Mouse (Mus musculus): ENCODE measurements around the gene Fam178b.

The Fam178b gene

DNA sequence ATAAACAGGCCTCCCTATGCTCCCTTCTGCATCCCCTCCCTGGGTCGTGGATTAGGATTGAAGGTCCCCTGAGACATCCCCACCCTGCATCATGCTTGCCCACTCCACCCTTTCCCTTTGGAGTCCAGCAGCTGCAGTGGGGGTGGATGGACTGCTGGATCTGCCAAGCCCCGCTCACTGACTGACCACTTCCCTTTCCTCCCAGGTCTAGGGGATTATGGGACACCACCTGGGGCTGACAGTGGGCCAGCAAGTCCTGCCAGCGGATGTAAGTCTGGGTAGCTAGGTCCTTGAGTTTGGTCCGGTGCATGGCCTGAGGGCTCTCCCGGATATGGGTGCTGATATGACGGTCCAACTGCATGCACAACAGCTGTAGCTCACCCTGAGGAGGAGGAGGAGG lies 118.9 kb downstream of the Fam178b start:
- DNase-seq (ENCODE audit: low spot score), result no peak

DNA sequence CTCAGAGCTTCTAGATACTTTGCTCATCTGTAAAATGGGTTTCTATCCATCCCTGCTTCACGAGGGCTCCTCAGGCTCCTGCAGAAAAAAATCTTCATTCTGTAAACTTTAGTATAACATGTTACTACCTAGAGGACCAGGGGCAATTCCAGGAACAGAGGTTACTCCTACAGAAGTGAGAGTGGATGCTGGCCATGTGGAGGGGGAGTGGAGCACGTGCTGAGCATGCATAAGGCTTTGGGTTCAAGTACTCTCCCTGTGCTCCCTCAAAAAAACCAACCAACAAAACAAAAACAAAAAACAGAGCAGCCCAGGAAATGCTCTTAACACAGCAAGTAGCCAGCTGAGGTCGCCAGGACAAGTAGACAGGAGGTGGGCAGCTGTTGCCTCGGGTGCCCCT lies 119.4 kb downstream of the Fam178b start:
- no peak for DNase-seq (ENCODE audit: low spot score)

DNA sequence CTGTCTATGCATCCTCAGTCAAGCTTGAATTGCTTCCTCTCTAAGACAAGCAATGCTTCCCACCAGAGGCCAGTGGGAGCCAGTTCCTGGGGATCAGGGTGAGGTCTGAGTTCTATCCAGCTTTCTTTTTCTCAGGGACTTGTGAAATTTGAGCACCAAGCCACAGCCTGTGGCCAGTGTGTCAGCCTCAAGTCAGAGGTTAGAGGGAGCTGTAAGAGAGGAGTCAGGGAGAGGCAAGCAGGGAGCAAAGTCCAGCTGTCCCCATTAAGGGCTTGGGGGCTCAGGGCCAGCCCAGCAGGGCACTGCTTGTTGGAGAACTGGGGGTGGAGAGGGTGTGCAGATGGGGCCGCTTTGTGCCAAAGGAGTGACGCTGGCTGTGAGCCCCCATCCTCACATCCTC lies 119.8 kb downstream of the Fam178b start:
- DNase-seq (ENCODE audit: low spot score), result no peak

DNA sequence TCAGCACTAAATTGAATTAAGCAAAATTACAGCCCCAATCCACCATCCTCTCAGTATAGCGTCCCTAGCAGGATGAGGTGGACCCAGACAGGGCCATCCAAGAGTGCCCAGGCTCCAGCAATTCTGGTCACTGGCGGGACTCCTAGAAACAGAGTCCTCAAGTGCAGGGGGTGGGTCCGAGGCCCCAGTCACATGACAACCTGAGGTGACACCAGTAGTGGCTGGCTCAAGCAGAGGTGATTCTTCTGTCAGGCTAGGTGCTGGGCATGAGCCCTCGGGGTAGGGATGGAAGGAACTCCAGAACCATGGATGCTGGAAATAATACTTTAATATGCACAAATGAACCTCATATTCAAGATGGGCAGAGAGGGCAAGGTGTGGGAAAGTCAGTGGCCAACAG lies 120.6 kb downstream of the Fam178b start:
- DNase-seq (ENCODE audit: low spot score), result no peak

DNA sequence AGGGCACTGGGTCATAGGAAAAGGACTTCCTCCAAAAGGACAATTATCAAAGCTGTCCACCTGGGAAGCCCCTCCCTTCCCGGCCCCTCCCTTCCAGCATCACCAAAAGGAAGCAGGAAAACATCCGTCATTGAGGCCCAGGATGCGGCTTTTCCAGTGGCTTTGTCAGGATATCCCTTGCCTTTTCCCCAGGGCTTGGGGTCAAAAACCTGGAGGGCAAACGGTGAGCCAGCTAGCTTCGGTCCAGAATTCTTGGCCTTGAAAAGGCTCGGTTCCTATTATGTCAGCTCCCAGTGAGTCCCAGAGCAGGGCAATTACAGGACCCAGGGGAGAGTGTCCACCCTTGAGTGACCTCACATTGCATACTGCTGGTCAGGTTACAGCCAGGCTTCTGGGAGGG lies 122.1 kb downstream of the Fam178b start:
- no peak for DNase-seq (ENCODE audit: low spot score)

DNA sequence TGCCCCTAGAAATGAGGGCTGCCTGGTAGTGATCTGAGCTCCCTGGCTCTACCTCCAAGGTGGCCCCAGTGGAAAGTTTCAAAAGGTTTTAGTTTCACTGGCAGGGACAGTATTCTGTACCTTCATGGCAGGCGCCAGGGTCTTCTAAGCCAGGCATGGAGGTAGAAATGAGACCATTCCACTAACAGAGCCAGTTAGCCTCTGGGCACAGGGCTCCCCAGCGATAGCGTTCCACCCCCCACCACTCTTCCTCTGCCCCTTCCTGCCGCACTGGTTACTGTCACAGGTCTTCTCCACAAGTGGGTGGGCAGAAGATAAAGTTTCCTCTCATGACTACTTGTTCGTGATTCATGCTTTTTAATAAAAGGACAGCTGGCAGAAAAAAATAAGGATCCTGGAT lies 123.1 kb downstream of the Fam178b start:
- no peak for DNase-seq (ENCODE audit: low spot score)

DNA sequence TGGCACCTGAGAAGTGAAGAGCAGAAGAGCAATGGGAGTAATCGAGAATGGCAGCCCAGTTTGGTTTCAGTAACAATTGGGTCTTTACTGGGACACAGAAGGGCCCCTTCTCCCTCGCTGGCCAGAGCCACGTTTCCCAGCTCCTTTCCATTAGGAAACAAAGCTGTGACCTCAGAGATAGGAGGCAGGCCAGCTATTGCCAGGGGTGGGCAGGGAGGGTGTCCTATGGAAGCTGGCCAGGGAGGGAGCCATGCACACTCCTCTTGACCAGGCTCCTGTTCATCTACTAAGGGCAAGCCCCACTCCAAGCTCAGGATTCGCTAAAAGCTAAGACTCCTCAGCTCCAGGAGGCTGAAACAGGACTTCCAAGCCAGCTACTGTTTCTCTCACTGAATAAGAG lies 123.7 kb downstream of the Fam178b start:
- DNase-seq (ENCODE audit: low spot score), result no peak

DNA sequence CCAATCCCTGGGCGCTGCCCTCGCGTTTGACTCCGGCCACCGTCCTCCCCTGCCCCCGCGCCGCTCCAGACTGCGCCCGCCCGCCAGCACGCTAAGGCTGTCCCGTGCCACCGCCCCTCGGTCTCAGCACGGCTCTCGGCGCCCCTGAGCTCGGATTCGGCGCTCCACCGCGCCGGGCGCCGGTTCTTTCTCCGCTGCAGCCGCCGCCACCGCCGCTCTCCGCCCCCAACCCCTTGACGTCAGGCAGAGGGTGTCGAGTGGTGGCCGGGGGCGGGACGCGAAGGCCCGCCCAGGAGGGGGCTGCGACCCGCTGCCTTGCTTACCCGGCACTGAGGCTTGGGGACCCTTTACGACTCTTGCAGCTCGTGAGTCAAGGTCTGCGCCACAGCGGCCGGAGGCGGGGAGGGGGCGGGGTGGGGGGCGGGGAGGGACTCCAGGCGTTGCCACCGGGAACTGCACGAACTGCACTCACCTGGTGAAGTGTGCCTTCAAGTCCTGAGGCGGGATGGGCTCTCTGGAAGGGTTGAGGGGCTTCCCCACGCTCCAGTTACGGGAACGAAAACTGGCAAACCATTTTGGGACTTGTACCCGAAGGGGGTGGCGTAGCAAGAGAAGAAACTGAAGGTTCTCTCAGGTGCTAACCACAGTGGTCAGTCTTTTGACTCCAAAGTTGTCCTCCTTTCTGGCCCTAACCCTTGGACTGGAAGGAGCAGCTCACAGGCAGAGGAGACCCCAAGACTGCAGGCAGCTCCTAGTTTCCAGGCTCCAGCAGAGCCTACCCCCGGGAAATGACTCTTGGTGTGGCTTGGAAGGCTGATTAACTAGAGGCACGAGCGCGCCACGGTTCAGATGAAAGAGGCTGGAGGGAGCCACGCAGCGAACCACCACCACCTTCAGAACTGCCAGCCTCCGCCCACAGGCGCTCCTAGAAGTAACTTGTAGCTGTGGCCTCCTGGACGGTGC lies 124.7 kb downstream of the Fam178b start, which contains the start of gene Sema4c:
Gene Sema4c, minus strand, starts transcription at position 319 of the 963 bp plus-strand sequence.
- DNase-seq (ENCODE audit: low spot score), result peak; percentile 50

DNA sequence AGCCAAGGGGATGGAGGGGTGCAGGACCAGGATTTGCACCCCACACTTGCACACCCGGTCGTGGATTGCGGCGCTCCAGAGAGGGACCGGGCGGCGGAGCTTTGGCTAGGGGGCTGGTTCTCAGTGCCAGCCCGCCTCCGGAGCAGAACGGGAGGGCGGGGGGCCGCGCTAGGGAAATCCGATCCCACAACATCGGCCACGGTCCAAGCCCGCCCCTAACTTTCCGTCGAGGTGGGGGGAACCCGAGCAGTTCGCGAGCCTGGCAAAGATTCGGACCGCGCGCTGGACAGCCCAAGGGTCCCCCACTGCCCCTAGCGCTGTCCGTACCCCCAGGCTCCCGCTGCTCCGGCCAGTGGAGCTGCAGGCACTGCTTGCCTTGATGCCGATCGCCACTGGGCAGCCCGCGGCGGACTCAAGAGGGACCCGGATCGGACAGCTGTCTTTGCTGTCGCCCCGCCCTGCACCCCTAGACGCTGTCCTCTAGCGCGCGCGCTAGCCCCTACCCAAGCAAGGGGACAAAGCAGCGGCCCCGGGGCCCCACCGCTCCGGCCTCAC lies 125.4 kb downstream of the Fam178b start:
- DNase-seq (ENCODE audit: low spot score), result peak; percentile 45

DNA sequence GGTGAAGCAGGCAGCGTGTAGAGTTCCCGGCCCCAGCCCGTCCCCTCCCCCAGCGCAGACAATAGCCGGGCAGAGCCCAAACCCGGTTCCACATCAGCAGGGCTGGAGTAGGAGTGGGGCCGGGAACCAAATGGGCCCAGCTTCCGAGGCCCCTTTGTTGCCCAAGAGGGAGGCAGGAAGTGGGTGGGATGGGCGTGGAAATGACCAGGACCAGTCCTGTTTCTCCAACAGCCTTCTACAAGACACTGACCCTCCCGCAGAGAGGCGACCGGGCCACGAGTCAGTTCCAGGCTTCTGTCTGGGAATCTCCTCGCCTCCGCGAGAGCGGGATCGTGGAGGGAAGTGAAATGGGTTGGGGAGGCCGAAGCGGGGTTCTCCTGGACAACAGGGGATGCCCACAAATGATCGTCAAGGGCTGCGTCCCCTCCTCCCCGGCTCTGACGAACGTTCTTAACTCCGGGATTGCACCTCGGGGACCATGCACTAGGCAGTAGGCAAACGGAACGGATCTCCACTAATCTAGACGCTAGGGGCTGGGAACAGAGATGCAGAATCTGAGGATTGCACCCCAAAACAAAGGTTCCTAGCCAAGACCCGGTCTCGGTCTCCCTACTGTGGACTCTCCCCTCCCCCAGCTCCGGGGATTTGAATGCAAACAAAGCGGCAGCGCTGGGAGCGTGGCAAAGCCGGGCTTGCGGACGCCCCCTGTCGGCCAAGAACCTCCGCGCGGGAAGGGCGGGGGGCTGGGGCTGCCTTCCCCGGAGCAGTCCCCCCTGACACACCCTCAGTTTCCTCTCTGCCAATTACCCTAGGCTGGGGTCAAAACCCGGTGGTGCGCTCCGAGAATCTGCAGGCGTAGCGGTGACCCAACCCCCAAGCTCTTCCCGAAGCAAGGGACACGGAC lies 126.2 kb downstream of the Fam178b start:
- peak; percentile 85 for DNase-seq (ENCODE audit: low spot score)

DNA sequence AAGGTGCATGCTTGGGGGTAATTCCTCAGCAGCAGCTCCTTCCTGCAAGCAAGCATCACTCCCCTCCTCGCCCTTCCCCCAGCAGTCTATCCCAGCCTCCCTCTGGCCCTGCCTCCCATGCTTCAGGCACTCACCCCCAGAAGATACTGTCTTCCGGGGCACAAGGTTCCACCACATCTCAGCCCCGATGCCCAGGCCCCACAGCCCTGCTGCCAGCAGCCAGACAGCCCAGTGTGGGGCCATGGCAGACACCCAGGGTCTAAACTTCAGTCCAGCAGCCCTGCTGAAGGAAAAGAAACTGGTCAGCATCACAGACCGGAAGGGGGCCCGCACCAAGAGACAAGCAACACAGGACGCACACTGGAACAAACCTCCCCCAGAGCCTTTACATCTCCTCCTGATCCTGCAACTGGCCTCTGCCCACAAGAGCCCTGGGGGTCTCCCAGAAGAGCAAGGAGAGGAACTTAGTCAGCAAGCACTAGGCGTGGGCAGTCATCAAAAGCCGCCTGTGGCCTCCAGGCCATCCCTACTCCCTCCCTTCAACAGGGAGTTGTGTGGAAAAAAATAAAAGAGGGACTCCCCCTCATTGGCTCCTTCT lies 127.1 kb downstream of the Fam178b start:
- DNase-seq (ENCODE audit: low spot score), result no peak

DNA sequence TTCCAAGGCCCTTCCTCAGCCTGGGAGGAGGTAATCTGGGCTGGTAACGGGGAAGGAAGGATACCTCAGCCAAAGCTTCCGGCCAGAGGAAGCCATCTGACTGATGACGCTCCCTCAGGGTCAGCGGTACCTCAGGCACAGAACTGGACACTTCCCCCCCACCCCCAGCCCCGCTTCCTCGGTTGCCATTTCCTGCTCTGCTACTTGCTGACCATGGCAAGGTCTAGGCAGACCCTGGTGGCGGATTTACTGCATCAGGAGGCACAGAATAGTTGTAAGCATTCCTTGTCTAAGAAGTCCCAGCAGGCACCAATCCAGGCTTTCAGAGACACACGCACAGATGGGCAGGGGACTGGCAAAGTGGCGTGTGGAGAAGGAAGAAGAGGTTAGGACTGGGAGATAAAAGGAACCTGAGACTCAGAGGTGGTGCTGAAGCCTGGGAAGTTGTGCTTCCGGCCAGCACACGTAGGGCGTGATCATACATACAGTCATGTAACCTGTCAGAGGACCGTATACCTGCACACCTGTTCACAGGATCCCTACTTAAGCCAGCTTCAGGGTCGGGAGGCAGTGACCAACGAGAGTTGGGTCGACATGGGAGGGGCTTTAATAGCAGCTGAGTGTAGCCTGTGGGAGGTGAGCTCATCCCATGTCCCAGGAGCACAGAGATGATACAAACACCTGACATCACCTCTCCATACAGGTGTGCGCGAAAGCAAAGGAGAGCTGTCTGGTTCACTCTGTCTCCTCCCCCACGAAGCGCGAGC lies 128.2 kb downstream of the Fam178b start:
- no peak for DNase-seq (ENCODE audit: low spot score)

DNA sequence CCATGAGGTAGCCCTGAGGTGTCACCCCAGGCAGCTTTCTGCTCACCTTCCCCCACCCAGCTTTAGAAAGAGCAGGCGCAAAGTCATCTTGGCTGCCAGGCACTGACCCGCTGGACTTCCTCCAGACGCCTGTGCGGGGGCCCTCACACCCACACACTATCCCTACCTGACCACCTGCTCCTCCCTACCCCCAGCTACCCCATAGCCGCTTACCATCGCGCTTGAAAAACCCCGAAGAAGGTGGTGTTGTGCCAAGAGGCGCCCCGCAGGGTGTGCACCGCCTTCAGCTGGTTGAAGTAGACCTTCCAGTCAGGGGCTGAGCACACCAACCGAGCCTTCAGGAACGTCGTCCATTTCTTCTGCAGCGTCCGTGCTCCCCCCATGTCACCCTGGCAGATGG lies 130.5 kb downstream of the Fam178b start:
- DNase-seq (ENCODE audit: low spot score), result no peak

DNA sequence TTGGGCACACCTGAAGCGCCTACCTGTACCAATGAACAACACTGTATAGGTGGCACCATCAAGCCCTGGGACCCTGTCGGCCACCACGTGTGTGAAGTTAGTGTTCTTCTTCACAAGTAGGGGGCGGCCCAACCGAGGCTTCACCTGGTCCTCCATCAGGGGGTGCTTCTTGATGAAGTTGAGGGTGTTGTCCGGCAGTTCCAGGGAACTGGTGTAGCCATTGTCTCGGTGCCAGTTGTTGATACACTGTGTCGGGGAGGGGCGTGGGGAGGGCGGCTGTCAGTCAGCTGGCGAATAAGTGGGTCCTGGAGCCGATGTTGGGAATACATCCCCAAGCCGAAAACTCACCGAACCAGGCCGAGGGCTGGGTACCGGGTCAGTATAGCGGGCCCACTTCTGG lies 131.1 kb downstream of the Fam178b start:
- no peak for DNase-seq (ENCODE audit: low spot score)

DNA sequence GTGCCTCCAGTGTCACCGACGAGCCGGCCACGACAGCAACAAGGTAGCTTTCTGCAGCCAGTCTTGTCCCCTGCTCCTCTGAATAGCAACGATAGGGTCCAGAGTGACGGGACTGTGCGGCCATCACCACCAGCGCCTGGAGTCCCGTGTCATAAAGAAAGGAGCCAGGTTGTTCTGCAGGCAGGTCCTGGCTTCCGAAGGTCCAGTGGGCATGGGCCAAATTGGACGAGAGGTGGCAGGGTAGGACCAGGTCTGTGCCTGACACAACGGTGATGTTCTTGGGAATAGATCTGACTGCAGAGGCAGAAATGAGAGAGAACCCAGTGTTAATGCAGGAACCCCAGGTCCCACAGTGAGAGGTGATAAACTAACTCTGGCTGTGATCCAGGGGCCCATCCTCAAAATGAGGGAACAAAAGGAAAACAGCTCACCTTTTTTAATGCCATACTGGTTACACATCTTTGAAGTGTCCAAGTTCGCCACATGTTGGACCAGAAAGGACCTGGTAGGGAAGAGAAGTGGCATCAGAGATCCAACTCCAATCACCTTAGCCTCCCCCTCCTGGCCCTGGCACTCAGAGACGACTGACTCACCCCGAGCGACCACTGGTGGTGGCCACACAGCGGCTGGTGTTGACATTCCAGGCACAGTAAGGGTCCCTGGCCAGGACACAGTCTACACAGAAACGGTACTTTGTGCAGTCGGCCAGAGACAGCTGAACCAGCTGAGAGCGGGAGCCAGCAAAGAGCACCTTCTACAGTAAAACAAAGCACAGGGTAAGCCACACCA lies 132.7 kb downstream of the Fam178b start:
- DNase-seq (ENCODE audit: low spot score), result no peak

DNA sequence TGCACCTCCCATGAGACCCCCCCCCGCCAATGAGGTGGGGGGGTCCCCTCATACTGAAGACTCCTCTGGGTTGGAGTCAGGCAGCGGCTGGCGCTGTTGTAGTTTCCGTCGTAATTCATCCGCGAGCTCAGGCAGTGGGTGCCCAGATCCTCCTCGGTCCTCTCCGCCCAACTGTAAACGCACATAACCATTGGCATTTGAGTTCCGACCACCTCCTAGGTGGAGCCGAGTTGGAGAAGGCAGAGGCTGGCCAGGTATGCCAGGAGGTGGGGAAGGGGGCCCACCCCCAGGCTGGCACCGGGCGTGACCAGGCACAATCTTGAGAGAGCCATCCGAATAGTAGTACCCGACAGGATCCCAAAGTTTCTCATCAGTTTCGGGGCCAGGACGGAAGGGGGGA lies 133.5 kb downstream of the Fam178b start:
- DNase-seq (ENCODE audit: low spot score), result no peak

DNA sequence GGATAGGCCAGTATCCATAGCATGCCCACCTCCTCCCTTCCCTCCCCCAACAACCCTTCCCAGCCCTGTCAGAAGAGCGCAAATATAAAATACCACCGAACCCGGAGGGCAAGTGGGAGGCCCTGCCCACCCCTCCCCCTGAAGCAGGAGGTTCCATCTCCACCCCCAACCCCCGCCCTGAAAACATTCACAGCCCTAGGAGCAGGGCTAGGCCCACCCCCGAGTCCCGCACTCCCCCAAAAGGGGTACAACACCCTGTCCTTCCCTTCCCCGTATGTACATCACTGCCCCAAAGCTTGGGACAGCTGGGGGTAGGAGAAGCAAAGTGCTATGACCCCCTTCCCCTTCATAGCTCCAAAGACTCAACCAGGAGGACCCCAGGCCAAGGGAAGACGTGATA lies 134.2 kb downstream of the Fam178b start:
- DNase-seq (ENCODE audit: low spot score), result no peak

DNA sequence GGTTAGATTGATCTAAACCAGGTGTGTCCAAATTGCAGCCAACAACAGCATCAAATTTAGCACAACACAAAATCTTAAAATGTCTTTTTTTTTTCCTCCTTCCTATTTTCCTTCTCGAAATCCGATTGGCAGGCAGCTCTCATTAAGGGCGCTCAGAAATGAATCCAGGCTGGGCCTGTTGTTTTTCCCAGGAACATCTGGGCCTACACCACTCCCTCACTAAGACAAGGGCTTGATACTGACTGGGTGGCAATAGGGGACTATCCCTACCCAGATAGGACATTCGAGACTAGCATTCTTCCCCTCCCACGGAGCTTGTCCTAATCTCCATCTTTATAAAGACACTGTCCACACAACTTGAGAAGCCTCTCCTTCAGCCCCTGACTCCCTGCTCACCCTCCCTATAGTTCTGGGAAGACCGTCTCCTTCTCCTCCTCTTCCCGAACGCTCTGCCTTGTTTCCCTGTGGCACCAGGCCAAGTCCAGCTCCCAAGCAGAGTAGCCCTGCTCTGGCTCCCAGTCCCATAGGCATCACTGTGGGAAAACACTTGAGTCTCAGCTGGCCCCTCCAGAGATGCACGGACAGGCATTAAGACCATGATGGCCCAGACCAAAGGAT lies 134.9 kb downstream of the Fam178b start:
- no peak for DNase-seq (ENCODE audit: low spot score)

DNA sequence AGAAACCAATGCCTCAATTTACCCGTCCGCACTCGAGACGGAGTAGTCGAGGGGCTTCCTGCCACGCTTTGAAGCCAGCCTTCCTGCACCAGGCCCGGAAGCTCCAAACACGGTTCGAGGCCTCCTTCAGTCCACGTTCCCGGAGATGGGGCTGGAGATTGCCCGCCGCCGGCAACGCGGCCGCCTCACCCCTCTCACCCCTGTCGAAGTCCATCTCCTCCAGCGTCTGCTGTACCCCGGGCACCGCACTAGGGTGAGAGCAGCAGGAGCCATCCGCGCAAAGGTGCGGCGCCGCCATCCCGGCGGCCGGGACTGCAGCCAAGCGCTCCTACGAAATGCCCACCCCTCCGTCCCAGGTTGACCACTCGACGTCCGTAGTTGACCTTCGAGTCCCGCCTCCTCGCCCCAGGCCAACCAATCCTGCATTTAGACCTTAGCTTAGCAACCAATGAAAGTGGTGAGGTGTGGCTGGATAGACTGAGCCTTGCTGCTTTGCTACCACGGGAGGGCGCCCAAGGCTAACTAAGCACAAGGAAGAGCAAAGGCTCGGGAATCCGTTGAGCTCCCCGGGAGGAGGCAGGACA lies 136.0 kb downstream of the Fam178b start, which contains the start of gene Ankrd39:
Gene Ankrd39, minus strand, starts transcription at position 558 of the 584 bp plus-strand sequence.
- peak; percentile 99 for DNase-seq (ENCODE audit: low spot score)

Data from left cerebral cortex, adult 11 months (tissue).